Mouse (Mus musculus): Measurements from ENCODE around the gene Ptprc. TPM values are rescaled to one million over a fixed set of nuclear protein-coding genes. Genes with fewer than 3 reads are reported as not detected.

Gene Ptprc
- polyA plus RNA-seq, 1 experiment, result 15.1 TPM

- Histone ChIP-seq H3K27me3 (ENCODE audit: control insufficient read depth, insufficient read depth, low read length) (no peaks in the 10 kb centered on the region), H3K4me1 (ENCODE audit: control insufficient read depth, insufficient read depth, insufficient read length, low read length) (peaks cover 1% of the 10 kb centered on the region; the same call in 1 of the 2 replicates), H3K36me3 (ENCODE audit: control insufficient read depth, insufficient read depth, low read length) (no peaks in the 10 kb centered on the region), H3K27ac (ENCODE audit: insufficient read depth, low read depth, low read length) (peak overlapping the region; percentile 34), H3K4me3 (ENCODE audit: low read depth, low read length) (no peak overlapping the region)
- TF ChIP-seq POLR2A (IDR thresholded peaks at IDR 0.05; ENCODE audit: low read depth, low read length) (no peak), CTCF (IDR thresholded peaks at IDR 0.05; ENCODE audit: extremely low read depth, insufficient read length, insufficient replicate concordance, low read depth, low read length) (no peak)
- 57% methylated on average over 1 of the region's 1 CpGs for WGBS
These were observed 21.2 kb downstream of the Ptprc start for GRCm38 (mm10) chr1:138154185-138154785.

GRCm38 (mm10) chr1:138153126-138153525, 22.4 kb downstream of the Ptprc start:
- H3K27me3 ChIP-seq (ENCODE audit: control insufficient read depth, insufficient read depth, low read length), result no peaks in the 10 kb centered on the region
- no peaks in the 10 kb centered on the region for H3K36me3 ChIP-seq (ENCODE audit: control insufficient read depth, insufficient read depth, low read length)
- WGBS, result 69% methylated on average over 4 of the region's 4 CpGs
- H3K4me3 ChIP-seq (ENCODE audit: low read depth, low read length), result no peak overlapping the region
- TF ChIP-seq POLR2A (IDR thresholded peaks at IDR 0.05; ENCODE audit: low read depth, low read length) (no peak), CTCF (IDR thresholded peaks at IDR 0.05; ENCODE audit: extremely low read depth, insufficient read length, insufficient replicate concordance, low read depth, low read length) (no peak)
- H3K4me1 ChIP-seq (ENCODE audit: control insufficient read depth, insufficient read depth, insufficient read length, low read length), result peaks cover 3% of the 10 kb centered on the region; the same call in 1 of the 2 replicates
- H3K27ac ChIP-seq (ENCODE audit: insufficient read depth, low read depth, low read length), result no peak overlapping the region

GRCm38 (mm10) chr1:138148844-138149243, 26.7 kb downstream of the Ptprc start:
- TF ChIP-seq CTCF (IDR thresholded peaks at IDR 0.05; ENCODE audit: extremely low read depth, insufficient read length, insufficient replicate concordance, low read depth, low read length) (no peak), POLR2A (IDR thresholded peaks at IDR 0.05; ENCODE audit: low read depth, low read length) (no peak)
- H3K36me3 ChIP-seq (ENCODE audit: control insufficient read depth, insufficient read depth, low read length), result no peaks in the 10 kb centered on the region
- no peaks in the 10 kb centered on the region for H3K27me3 ChIP-seq (ENCODE audit: control insufficient read depth, insufficient read depth, low read length)
- H3K27ac ChIP-seq (ENCODE audit: insufficient read depth, low read depth, low read length), result no peak overlapping the region
- 55% methylated on average over 4 of the region's 4 CpGs for WGBS
- H3K4me1 ChIP-seq (ENCODE audit: control insufficient read depth, insufficient read depth, insufficient read length, low read length), result 0 out of 2 replicates have a peak, but pooled peaks cover 2% of the 10 kb centered on the region
- no peak overlapping the region for H3K4me3 ChIP-seq (ENCODE audit: low read depth, low read length)

DNA sequence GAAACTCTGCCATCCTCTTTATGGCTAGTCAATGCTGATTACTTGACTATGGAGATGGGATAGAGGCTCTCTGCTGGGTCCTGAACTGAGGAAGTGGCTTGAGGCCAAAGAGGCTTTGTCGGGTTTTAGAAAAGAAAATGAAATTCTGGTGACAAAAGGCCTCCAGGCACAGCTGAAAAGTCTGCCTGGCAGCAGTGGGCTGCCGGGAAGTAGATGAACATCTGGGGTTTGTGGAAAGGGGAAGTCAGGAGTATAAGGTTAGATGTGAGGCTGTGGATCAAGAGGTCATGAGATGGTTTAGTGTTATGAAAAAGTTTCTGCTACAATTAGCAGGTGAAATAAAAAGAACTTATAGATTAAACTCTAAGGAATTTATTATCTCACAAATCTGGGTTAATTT, 29.9 kb downstream of the Ptprc start:
- Histone ChIP-seq H3K27ac (ENCODE audit: insufficient read depth, low read depth, low read length) (no peak overlapping the region), H3K4me3 (ENCODE audit: low read depth, low read length) (no peak overlapping the region), H3K36me3 (ENCODE audit: control insufficient read depth, insufficient read depth, low read length) (no peaks in the 10 kb centered on the region), H3K4me1 (ENCODE audit: control insufficient read depth, insufficient read depth, insufficient read length, low read length) (0 out of 2 replicates have a peak, but pooled peaks cover 2% of the 10 kb centered on the region), H3K27me3 (ENCODE audit: control insufficient read depth, insufficient read depth, low read length) (no peaks in the 10 kb centered on the region)
- no peak for TF ChIP-seq CTCF (IDR thresholded peaks at IDR 0.05; ENCODE audit: extremely low read depth, insufficient read length, insufficient replicate concordance, low read depth, low read length)
- TF ChIP-seq POLR2A (IDR thresholded peaks at IDR 0.05; ENCODE audit: low read depth, low read length), result no peak
- WGBS, result 59% methylated on average over 2 of the region's 2 CpGs

DNA sequence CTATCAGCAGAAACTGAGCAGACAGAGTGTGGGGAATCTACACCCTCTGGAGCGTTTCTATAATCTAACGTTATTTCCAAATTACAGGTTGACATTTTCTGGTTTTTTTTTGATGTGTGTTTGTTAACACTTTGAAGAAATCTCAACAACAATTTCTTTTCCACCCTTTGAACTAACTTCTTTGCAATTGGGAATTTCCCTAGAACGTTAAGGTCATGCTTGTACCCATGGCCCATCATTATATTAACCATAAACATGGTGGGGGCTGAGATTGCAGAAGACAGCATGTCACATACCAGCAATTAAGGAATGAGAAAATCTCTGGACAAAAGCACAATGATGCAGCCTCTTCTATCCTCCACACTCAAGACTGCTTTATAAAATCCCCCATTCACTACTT, 30.4 kb downstream of the Ptprc start:
- Histone ChIP-seq H3K27ac (ENCODE audit: insufficient read depth, low read depth, low read length) (no peak overlapping the region), H3K4me3 (ENCODE audit: low read depth, low read length) (no peak overlapping the region), H3K27me3 (ENCODE audit: control insufficient read depth, insufficient read depth, low read length) (no peaks in the 10 kb centered on the region), H3K4me1 (ENCODE audit: control insufficient read depth, insufficient read depth, insufficient read length, low read length) (0 out of 2 replicates have a peak, but pooled peaks cover 2% of the 10 kb centered on the region), H3K36me3 (ENCODE audit: control insufficient read depth, insufficient read depth, low read length) (no peaks in the 10 kb centered on the region)
- 70% methylated on average over 3 of the region's 3 CpGs for WGBS
- TF ChIP-seq POLR2A (IDR thresholded peaks at IDR 0.05; ENCODE audit: low read depth, low read length), result no peak
- no peak for TF ChIP-seq CTCF (IDR thresholded peaks at IDR 0.05; ENCODE audit: extremely low read depth, insufficient read length, insufficient replicate concordance, low read depth, low read length)

DNA sequence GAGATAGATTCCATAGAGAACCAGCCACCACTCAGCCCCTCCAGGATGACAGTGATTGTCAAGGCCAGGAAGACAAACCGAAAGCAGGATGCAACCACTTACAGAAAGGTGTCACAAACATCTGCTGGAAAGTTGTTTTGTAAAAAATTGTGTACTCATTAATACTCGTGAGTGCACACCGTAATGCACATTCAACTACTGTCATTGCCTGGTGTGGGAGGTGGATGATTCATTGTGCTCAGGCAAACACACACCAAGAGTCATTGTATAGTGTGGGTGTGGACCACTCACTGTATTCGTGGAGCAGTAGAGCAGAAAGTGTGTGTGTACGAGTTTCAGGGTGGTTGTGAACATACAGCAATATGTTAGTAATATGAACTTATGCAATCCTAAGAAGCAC, 31.1 kb downstream of the Ptprc start:
- H3K4me1 ChIP-seq (ENCODE audit: control insufficient read depth, insufficient read depth, insufficient read length, low read length), result 0 out of 2 replicates have a peak, but pooled peaks cover 2% of the 10 kb centered on the region
- no peaks in the 10 kb centered on the region for H3K36me3 ChIP-seq (ENCODE audit: control insufficient read depth, insufficient read depth, low read length)
- no peaks in the 10 kb centered on the region for H3K27me3 ChIP-seq (ENCODE audit: control insufficient read depth, insufficient read depth, low read length)
- no peak overlapping the region for H3K27ac ChIP-seq (ENCODE audit: insufficient read depth, low read depth, low read length)
- WGBS, result 64% methylated on average over 5 of the region's 5 CpGs
- H3K4me3 ChIP-seq (ENCODE audit: low read depth, low read length), result no peak overlapping the region
- TF ChIP-seq CTCF (IDR thresholded peaks at IDR 0.05; ENCODE audit: extremely low read depth, insufficient read length, insufficient replicate concordance, low read depth, low read length) (no peak), POLR2A (IDR thresholded peaks at IDR 0.05; ENCODE audit: low read depth, low read length) (no peak)

- Histone ChIP-seq H3K4me1 (ENCODE audit: control insufficient read depth, insufficient read depth, insufficient read length, low read length) (0 out of 2 replicates have a peak, but pooled peaks cover 3% of the 10 kb centered on the region), H3K27ac (ENCODE audit: insufficient read depth, low read depth, low read length) (no peak overlapping the region; the same call in 1 of the 2 replicates), H3K4me3 (ENCODE audit: low read depth, low read length) (no peak overlapping the region), H3K27me3 (ENCODE audit: control insufficient read depth, insufficient read depth, low read length) (no peaks in the 10 kb centered on the region), H3K36me3 (ENCODE audit: control insufficient read depth, insufficient read depth, low read length) (no peaks in the 10 kb centered on the region)
- TF ChIP-seq CTCF (IDR thresholded peaks at IDR 0.05; ENCODE audit: extremely low read depth, insufficient read length, insufficient replicate concordance, low read depth, low read length) (no peak), POLR2A (IDR thresholded peaks at IDR 0.05; ENCODE audit: low read depth, low read length) (no peak)
- WGBS, result 81% methylated on average over 4 of the region's 4 CpGs
These were observed 34.7 kb downstream of the Ptprc start for GRCm38 (mm10) chr1:138140769-138141168.

All from small intestine, adult 2 months (tissue).